Mouse (Mus musculus): ENCODE measurements around the gene Usp19. TPM values are rescaled to one million over a fixed set of nuclear protein-coding genes. Genes with fewer than 3 reads are reported as not detected.

Gene Usp19
- polyA plus RNA-seq (2012; rRNA removed), result 128 and 134 TPM in 2 replicates

DNA sequence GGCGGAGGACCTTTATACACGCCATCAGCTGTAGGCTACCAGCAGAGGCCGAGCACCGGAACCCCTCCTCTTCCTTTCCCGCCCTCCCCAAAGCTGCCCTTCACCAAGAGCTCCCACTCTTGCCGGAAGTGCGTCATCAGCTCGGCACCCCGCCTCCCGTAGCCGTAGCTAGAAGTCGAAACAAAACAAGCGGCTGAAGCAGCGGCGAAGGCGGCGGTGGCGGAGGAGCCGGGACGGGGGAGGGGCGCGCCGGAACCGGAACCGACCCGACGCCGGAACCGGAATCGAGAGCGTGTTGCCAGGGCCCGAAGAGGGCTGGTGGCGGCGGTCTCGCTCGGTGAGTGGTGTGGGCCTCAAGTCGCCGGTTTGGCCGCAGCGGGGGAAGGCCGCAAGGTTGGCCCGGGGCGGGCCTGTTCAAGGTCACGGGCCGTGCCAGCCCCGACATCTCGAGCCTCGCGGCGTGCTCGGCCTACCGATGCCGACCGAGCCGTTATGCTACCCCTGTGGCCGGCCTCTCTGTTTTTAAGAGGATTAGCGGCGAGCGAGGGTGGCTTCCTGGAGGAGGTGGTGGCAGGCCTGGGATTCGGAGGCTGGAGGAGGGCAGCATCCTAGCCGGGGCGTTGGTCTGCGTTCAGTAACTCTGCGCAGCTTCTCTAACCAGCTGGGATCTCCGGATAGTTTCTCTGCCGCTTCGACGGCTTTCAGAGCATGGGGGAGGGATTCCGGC is at the start of gene Usp19:
Gene Usp19 (plus strand): TSS at position 44 of the 727 bp plus-strand sequence.
- H3K27ac ChIP-seq (ENCODE audit: control insufficient read depth, insufficient read depth, low read depth, low read length), result peak within 1 kb of the TSS; percentile 95
- H3K27me3 ChIP-seq (ENCODE audit: control insufficient read depth, insufficient read depth, low read length), result no peaks in the 10 kb centered on the region
- peaks cover 16% of the 10 kb centered on the region for H3K4me1 ChIP-seq (ENCODE audit: control insufficient read depth, insufficient read depth, low read length)
- TF ChIP-seq POLR2A (IDR thresholded peaks at IDR 0.05; ENCODE audit: control insufficient read depth, low read depth, low read length), result peak; percentile 41
- no peak for TF ChIP-seq CTCF (IDR thresholded peaks at IDR 0.05; ENCODE audit: control insufficient read depth, insufficient read depth, insufficient replicate concordance, low read depth, low read length)
- peaks cover 4% of the 10 kb centered on the region for H3K36me3 ChIP-seq (ENCODE audit: control insufficient read depth, insufficient read depth, low read length)
- peak within 1 kb of the TSS; percentile 97 for H3K4me3 ChIP-seq (ENCODE audit: control insufficient read depth, low read depth, low read length)

DNA sequence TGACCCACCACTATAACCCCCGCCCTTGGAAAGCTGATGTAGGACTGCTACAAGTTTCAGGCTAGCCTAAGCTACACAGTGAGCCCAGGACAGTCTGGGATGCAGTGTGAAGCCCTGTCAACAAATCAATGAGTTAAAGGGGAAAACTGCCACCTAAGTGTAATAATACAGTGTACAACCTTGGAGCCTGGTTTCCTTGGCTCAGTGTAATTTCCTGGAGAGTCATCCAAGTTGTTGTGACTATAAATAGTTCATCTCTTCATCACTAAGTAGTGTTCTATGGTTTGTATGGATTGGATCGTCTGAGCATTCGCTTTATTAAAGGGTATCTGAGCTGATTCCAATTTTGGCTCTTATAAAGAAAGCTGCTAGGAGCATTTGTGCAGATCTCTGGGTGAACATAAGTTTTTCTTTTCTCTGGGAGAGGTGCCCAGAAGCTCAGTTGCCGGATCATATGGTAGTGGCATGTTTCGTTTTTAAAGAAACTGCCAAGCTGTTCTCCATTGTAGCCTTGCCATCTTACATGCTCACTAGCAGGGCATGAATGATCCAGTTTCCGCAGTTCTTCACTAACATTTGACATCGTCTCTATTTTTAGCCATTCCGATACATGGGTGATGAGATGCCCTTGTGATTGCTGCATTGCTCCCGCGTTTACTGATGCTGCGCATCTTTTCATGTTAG is 49.0 kb upstream of the Usp19 start:
- Histone ChIP-seq H3K4me3 (ENCODE audit: control insufficient read depth, low read depth, low read length) (no peak overlapping the region), H3K4me1 (ENCODE audit: control insufficient read depth, insufficient read depth, low read length) (peaks cover 17% of the 10 kb centered on the region), H3K36me3 (ENCODE audit: control insufficient read depth, insufficient read depth, low read length) (no peaks in the 10 kb centered on the region), H3K27ac (ENCODE audit: control insufficient read depth, insufficient read depth, low read depth, low read length) (no peak overlapping the region), H3K27me3 (ENCODE audit: control insufficient read depth, insufficient read depth, low read length) (no peaks in the 10 kb centered on the region)
- TF ChIP-seq CTCF (IDR thresholded peaks at IDR 0.05; ENCODE audit: control insufficient read depth, insufficient read depth, insufficient replicate concordance, low read depth, low read length) (no peak), POLR2A (IDR thresholded peaks at IDR 0.05; ENCODE audit: control insufficient read depth, low read depth, low read length) (no peak)

DNA sequence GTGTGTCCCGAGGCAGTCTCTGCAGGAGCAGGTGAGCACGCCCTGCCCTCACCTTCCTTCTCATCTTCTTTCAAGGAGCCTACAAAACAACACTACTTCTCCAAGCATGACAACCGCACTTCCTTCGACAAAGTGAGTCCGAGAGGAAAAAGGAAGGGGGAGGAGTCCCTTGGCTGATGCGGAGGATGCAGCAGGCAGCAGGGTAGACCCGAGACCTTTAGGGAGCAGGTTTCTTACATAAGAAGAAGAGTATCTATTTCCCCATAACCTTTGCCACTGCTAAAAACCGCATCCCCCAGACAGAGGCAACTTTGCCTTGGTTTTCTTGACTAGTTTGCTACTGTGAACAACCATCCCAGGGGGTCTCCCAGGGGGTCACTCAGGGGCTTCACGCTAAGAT is 45.3 kb upstream of the Usp19 start:
- Histone ChIP-seq H3K4me3 (ENCODE audit: control insufficient read depth, low read depth, low read length) (no peak overlapping the region), H3K27me3 (ENCODE audit: control insufficient read depth, insufficient read depth, low read length) (no peaks in the 10 kb centered on the region), H3K27ac (ENCODE audit: control insufficient read depth, insufficient read depth, low read depth, low read length) (no peak overlapping the region; the same call in 1 of the 2 replicates), H3K36me3 (ENCODE audit: control insufficient read depth, insufficient read depth, low read length) (no peaks in the 10 kb centered on the region), H3K4me1 (ENCODE audit: control insufficient read depth, insufficient read depth, low read length) (peaks cover 26% of the 10 kb centered on the region)
- no peak for TF ChIP-seq POLR2A (IDR thresholded peaks at IDR 0.05; ENCODE audit: control insufficient read depth, low read depth, low read length)
- no peak for TF ChIP-seq CTCF (IDR thresholded peaks at IDR 0.05; ENCODE audit: control insufficient read depth, insufficient read depth, insufficient replicate concordance, low read depth, low read length)

DNA sequence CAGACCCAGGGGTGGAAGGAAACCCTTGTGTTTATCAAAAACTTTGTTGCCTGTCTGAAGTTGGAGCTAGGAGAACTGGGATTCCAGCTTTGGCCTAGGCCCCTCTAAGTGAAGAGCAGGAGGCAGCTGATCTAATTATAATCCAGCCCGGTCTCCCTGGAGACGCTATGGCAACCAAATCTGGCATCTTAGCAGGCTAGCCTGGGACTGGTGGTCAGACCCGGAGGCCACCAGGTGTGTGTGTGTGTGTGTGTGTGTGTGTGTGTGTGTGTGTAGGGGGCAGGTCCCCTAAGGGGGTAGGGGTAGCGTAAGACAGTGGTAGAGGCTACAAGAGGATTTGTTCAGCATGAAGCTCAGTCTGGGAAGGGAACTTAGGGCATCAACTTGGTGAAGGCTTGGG is 40.5 kb upstream of the Usp19 start:
- TF ChIP-seq POLR2A (IDR thresholded peaks at IDR 0.05; ENCODE audit: control insufficient read depth, low read depth, low read length), result no peak
- no peak for TF ChIP-seq CTCF (IDR thresholded peaks at IDR 0.05; ENCODE audit: control insufficient read depth, insufficient read depth, insufficient replicate concordance, low read depth, low read length)
- Histone ChIP-seq H3K4me3 (ENCODE audit: control insufficient read depth, low read depth, low read length) (no peak overlapping the region), H3K36me3 (ENCODE audit: control insufficient read depth, insufficient read depth, low read length) (no peaks in the 10 kb centered on the region), H3K27me3 (ENCODE audit: control insufficient read depth, insufficient read depth, low read length) (no peaks in the 10 kb centered on the region), H3K4me1 (ENCODE audit: control insufficient read depth, insufficient read depth, low read length) (peaks cover 39% of the 10 kb centered on the region), H3K27ac (ENCODE audit: control insufficient read depth, insufficient read depth, low read depth, low read length) (peak overlapping the region; percentile 39; the same call in 1 of the 2 replicates)

DNA sequence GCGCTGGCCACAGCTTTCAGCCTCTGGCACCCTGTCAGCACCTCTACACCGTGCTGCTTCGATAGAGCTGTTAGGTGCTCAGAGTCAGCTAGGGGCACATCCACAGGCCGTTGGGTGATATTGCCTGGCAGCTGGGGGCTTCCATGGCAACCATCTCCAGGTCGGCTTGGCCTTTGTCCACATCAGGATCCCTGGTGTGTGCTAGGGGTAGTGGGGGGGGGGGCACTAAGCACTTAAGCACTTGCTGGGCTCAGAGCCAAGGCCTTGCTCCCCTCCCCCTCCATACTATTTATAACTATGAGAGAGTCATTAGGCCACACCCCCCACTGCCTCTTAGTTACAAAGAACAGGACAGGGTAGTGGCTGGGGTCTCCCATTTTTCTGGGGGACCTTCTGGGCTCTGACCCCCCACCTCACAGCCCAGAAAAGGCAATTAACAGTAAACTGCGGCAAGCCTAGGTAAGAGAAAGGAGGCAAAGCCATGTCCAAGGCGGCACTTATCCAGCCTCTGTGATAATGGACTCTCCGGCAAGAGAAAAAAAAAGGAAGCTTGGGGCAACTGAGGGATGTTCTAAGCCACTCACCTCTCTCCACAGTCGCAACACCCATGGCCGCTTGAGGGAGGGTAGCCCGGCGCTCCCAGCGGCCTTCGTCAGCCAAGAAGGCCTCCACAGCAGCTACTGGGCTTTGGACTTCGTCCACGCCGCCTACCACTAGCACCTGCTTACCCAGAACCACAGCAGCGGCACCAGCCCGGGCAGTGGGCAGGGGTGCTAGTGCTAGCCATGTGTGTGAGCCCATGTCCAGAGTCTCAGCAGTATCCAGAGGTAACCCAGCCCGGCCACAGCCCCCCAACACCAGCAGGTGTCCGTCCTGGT is 39.9 kb upstream of the Usp19 start:
- TF ChIP-seq POLR2A (IDR thresholded peaks at IDR 0.05; ENCODE audit: control insufficient read depth, low read depth, low read length), result 0 out of 2 replicates have a peak, but pooled peaks have one; percentile 7
- TF ChIP-seq CTCF (IDR thresholded peaks at IDR 0.05; ENCODE audit: control insufficient read depth, insufficient read depth, insufficient replicate concordance, low read depth, low read length), result no peak
- no peak overlapping the region for H3K4me3 ChIP-seq (ENCODE audit: control insufficient read depth, low read depth, low read length)
- H3K27ac ChIP-seq (ENCODE audit: control insufficient read depth, insufficient read depth, low read depth, low read length), result peak overlapping the region; percentile 39; the same call in 1 of the 2 replicates
- no peaks in the 10 kb centered on the region for H3K27me3 ChIP-seq (ENCODE audit: control insufficient read depth, insufficient read depth, low read length)
- peaks cover 32% of the 10 kb centered on the region for H3K4me1 ChIP-seq (ENCODE audit: control insufficient read depth, insufficient read depth, low read length)
- H3K36me3 ChIP-seq (ENCODE audit: control insufficient read depth, insufficient read depth, low read length), result no peaks in the 10 kb centered on the region

DNA sequence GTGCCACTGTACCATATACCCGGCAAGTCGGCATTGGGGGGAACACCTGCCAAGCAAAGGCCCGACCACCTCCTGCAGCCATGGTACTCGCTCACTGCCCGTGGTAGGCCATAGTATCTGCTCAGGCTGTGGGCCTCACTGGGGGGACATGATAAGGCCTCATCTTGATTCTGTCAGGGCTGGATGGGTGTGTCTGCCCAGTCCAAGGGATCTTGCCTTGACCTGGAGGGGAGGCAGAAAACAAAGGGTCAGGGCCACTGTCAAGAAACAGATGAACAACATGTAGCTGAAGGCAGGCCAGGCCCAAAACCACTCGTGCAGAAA is 39.3 kb upstream of the Usp19 start:
- H3K27me3 ChIP-seq (ENCODE audit: control insufficient read depth, insufficient read depth, low read length), result no peaks in the 10 kb centered on the region
- TF ChIP-seq POLR2A (IDR thresholded peaks at IDR 0.05; ENCODE audit: control insufficient read depth, low read depth, low read length) (no peak), CTCF (IDR thresholded peaks at IDR 0.05; ENCODE audit: control insufficient read depth, insufficient read depth, insufficient replicate concordance, low read depth, low read length) (no peak)
- H3K27ac ChIP-seq (ENCODE audit: control insufficient read depth, insufficient read depth, low read depth, low read length), result no peak overlapping the region
- peaks cover 26% of the 10 kb centered on the region for H3K4me1 ChIP-seq (ENCODE audit: control insufficient read depth, insufficient read depth, low read length)
- H3K4me3 ChIP-seq (ENCODE audit: control insufficient read depth, low read depth, low read length), result no peak overlapping the region
- H3K36me3 ChIP-seq (ENCODE audit: control insufficient read depth, insufficient read depth, low read length), result no peaks in the 10 kb centered on the region

Data from testis, adult 2 months (tissue).